Mouse (Mus musculus): ENCODE results near the gene Ier5.

Ier5 gene

GRCm38 (mm10) chr1:155098486-155099279 lies 753 bp downstream of the Ier5 start:
- DNase-seq: peak; percentile 50

GRCm38 (mm10) chr1:155097931-155098485 lies 1.4 kb downstream of the Ier5 start:
- DNase-seq: no peak

- DNase-seq: no peak
Observed at GRCm38 (mm10) chr1:155097354-155097753, 2.1 kb downstream of the Ier5 start.

- DNase-seq: no peak
Observed at GRCm38 (mm10) chr1:155096620-155097261, 2.7 kb downstream of the Ier5 start.

GRCm38 (mm10) chr1:155093971-155094707 lies 5.3 kb downstream of the Ier5 start:
- no peak for DNase-seq

- no peak for DNase-seq
Observed at GRCm38 (mm10) chr1:155093145-155093791, 6.2 kb downstream of the Ier5 start.

GRCm38 (mm10) chr1:155091842-155092800 lies 7.3 kb downstream of the Ier5 start:
- DNase-seq: peak; percentile 62

- DNase-seq: peak; percentile 43
Observed at GRCm38 (mm10) chr1:155091374-155091841, 8.0 kb downstream of the Ier5 start.

- no peak for DNase-seq
Observed at GRCm38 (mm10) chr1:155090736-155091135, 8.7 kb downstream of the Ier5 start.

- DNase-seq: no peak
Observed at GRCm38 (mm10) chr1:155090327-155090726, 9.1 kb downstream of the Ier5 start.

- no peak for DNase-seq
Observed at GRCm38 (mm10) chr1:155088847-155089603, 10.4 kb downstream of the Ier5 start.

- no peak for DNase-seq
Observed at GRCm38 (mm10) chr1:155088046-155088445, 11.4 kb downstream of the Ier5 start.

GRCm38 (mm10) chr1:155086893-155087292 lies 12.5 kb downstream of the Ier5 start:
- DNase-seq: peak; percentile 64

- DNase-seq: no peak
Observed at GRCm38 (mm10) chr1:155086416-155086815, 13.0 kb downstream of the Ier5 start.

GRCm38 (mm10) chr1:155084839-155085238 lies 14.6 kb downstream of the Ier5 start:
- no peak for DNase-seq

GRCm38 (mm10) chr1:155083271-155084265 lies 15.9 kb downstream of the Ier5 start:
- peak; percentile 93 for DNase-seq

- DNase-seq: peak; percentile 56
Observed at GRCm38 (mm10) chr1:155082965-155083268, 16.5 kb downstream of the Ier5 start.

- DNase-seq: no peak
Observed at GRCm38 (mm10) chr1:155082158-155082964, 17.1 kb downstream of the Ier5 start.

- DNase-seq: no peak
Observed at GRCm38 (mm10) chr1:155077675-155078074, 21.8 kb downstream of the Ier5 start.
